Mouse (Mus musculus) erythroid progenitor cell, adult 5-6 weeks (primary cell): Measurements from ENCODE around the gene Gm20481. TPM values are rescaled to one million over a fixed set of nuclear protein-coding genes. Genes with fewer than 3 reads are reported as not detected.
A peak's percentile ranks its signal among the peaks of the same experiment; 100 is the strongest.
"Not testable (repeated sequence)": the region's sequence is repeated elsewhere in the genome, so short reads cannot be mapped to it uniquely, and the experiment has no call there.

Source experiments
- ATAC-seq: replicated peaks from 2 replicates; pipeline ENCODE4 v1.8.0; 2016; ENCODE audit warnings: moderate number of reproducible peaks, mild to moderate bottlenecking, moderate TSS enrichment, inconsistent platforms; ENCODE audit not compliant: poor library complexity, low FRiP score, severe bottlenecking
- total RNA-seq, 2 experiments: library from RNA; stranded (forward) in 1 of 2; stranded (reverse) in 1 of 2; fragments of 150-400 nt in 1 of 2; fragments of 186-747, 209-891 nt in 1 of 2; gene quantifications; 2 replicates each; pipeline versions ENCODE4 v1.2.3 to v1.2.4; 2015 to 2017; ENCODE audit warnings: low replicate concordance in 2 of 2

Gene Gm20481
- total RNA-seq, 2 experiments from 2014 or later = not detected

DNA sequence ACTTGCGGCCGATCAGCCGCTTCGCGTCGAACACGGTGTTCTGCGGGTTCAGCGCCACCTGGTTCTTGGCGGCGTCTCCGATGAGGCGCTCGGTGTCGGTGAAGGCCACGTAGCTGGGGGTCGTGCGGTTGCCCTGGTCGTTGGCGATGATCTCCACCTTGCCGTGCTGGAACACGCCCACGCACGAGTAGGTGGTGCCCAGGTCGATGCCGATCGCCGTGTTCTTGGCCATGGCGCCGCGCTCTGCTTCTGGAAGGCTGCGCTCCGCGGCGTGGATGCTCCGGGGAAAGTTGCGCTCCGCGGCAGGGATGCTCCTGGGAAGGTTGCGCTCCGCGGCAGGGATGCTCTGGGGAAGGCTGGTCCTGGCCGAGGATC is 2.0 kb downstream of the Gm20481 start:
- ATAC-seq = peak; percentile 53

DNA sequence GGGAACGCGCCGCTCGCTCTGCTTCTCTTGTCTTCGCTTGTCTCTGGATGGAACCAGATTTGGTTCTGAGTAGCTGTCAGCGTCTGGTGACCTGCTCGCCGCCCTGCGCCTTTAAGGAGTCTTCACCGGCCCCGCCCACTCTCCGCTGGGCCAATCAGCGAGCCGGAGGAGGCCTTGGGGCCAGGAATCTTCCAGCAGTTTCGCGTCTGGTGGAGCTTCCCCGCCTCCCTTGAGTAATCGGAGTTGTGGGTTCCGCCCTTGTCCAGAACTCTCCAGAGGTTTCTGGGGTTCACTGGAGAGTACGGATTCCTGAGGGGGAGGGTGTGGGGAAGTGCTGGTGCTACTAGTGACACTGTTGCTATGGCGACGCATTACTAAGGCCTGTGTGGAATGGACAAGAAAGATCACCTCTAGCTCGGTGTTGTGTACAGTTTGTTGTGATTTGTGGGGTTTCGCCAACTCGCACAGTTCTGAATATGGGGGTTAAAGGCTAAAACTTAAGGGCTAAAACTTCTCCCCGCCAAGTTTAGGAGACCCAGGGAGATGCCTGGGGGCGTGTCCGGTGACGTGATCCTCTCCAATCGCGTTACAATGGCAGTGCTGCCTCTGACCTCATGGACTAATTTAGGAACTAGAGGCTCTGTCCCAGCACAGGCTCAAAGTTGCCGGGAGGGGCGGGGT is 2.5 kb downstream of the Gm20481 start, which contains the start of the genes Hspa1a and Hspa1l:
TSS of gene Hspa1a (minus strand) at position 88 of the 681 bp plus-strand sequence.
TSS of gene Hspa1l (plus strand) at position 635 of the 681 bp plus-strand sequence.
- ATAC-seq = peak; percentile 98

DNA sequence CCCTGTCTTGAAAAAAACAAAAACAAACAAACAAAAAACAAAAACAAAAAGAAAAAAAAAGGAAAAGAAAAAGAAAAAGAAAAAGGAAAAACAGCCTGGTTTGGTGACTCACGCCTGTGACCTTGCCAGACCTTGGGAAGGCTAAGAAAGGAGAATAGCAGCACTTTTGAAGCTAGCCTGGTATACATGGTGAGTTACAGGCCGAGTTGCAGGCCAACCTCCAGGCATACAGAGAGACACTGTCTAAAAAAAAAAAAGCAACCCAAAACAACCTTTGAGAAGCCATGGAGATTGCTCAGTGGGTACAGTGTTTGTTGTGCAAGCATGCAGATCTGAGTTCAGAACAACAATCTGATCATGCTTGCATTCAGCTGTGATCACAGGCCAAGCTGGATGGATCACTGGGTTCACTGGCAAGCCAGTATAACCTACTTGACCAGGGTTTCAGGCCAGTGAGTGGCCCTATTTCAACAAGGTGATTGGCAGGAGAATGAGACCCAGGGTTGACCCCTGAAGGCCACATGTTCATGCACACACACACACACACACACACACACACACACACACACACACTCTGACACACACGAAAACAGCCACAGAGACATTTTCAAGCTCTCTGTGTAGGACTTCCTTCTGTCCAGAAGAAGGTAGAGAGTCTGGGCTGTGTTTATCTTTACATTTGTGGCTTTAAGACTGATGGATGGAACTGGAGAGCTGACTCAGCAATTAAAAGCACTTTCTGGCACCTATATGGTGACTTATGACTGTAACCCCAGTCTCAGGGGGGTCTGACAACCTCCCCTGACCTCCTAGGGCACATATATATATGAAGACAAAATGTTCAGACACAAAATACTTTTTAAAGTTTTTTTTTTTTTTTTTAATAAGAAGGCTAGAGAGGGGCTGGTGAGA is 6.1 kb downstream of the Gm20481 start:
- ATAC-seq = no peak

DNA sequence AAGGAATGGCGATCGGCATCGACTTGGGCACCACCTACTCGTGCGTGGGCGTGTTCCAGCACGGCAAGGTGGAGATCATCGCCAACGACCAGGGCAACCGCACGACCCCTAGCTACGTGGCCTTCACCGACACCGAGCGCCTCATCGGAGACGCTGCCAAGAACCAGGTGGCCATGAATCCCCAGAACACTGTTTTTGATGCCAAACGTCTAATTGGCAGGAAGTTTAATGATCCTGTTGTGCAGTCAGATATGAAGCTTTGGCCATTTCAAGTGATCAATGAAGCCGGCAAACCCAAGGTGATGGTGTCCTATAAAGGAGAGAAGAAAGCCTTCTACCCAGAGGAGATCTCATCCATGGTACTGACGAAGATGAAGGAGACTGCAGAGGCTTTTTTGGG is 7.3 kb downstream of the Gm20481 start:
- no peak for ATAC-seq

DNA sequence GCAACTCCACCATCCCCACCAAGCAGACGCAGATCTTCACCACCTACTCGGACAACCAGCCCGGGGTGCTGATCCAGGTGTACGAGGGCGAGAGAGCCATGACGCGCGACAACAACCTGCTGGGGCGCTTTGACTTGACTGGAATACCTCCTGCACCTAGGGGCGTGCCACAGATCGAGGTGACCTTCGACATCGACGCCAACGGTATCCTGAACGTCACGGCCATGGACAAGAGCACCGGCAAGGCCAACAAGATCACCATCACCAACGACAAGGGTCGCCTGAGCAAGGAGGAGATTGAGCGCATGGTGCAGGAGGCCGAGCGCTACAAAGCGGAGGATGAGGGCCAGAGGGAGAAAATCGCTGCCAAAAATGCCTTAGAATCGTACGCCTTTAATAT is 8.5 kb downstream of the Gm20481 start:
- ATAC-seq = no peak

DNA sequence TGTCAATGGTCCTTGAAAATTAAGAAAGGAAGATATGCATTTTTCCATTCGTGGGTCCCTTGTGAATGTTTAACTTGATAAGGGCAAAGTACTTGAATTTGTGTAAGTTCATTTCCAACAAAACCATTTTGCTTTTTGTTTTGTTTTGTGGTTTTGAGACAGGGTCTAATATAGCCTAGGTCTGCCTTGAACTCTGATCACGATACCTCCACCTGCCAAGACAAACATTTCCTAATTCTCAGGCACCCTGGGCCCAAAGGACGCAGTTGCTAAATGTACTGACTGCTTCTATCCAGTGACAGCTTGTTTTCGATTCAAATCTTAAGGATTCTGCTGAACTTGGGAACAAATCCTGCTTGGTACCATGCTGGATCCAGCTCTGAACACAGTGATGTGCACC is 9.9 kb downstream of the Gm20481 start:
- ATAC-seq = no peak

DNA sequence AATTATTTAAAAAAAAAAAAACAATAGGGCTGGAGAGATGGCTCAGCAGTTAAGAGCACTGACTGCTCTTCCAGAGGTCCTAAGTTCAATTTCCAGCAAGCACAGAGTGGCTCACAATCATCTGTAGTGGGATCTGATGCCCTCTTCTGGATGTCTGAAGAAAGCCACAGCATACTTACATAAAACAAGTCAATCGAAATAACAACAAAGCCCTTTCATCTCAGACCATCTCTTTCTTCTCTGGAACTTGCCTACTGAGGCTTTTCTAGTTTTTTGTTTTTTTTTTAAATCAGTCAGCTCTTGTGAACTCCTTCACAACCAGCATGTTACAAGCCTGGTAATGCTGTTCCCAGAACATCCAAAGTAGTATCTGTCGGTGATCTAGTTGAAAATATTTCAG is 10.9 kb downstream of the Gm20481 start:
- no peak for ATAC-seq

DNA sequence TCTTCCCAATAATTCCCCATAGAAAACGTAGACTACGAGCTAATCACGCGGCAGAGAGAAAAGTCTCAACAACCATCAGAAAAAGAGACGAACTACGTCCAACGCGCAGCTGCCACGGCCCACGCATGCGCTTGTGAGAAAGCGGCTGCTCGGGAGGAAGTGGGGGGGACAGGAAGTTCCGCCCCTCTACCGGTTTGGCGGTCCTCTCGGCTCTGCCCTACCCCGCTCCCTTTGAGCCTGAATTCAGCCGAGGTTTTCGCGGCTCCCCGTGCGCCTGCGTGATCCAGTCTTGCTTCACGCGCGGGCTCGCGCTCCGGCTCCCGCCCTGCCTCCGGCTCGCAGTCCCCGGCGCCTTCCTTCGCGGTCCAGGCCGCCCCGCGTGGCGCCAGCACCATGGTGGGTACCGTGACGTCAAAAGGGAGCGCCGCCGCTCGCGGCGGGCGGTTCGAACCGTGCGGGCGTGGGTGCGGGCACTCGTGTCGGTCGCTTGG is 12.0 kb downstream of the Gm20481 start, which contains the start of gene Lsm2:
TSS of gene Lsm2 (plus strand) at position 173 of the 491 bp plus-strand sequence.
- peak; percentile 90 for ATAC-seq

DNA sequence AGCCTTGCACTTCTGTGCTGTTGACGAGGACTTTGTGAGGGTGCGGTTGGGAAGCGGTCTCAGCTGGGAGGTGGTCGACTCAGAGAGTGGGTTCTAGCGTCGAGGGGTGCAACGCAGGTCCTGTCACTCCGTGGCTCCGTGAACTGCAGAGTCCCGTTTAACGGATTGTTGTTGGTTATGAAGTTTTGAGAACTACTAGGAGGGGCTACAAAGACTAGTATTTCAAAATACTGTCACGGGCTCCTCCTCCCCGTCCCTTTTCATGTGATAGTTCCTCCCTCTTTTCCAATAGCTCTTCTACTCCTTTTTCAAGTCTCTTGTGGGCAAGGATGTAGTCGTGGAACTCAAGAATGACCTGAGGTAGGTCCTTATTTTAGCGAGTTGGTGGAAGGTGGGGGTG is 12.6 kb downstream of the Gm20481 start:
- peak; percentile 20; the same call in 1 of the 2 replicates for ATAC-seq

DNA sequence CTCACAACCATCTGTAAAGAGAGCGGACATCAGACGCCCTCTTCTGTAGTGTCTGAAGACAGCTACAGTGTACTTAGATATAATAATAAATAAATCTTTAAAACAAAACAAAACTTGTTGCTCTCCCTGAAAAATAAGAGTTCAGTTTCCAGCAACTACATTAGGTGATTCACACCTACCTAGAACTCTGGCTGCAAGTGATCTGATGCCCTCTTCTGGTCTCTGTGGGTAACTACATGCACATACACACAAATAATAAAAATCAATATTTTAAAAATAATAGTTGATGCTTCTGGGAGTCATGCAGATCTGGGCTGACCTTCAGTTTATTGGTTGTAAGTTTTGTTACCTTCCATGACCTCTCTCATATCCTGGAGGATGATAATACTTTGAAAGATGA is 14.5 kb downstream of the Gm20481 start:
- no peak for ATAC-seq

DNA sequence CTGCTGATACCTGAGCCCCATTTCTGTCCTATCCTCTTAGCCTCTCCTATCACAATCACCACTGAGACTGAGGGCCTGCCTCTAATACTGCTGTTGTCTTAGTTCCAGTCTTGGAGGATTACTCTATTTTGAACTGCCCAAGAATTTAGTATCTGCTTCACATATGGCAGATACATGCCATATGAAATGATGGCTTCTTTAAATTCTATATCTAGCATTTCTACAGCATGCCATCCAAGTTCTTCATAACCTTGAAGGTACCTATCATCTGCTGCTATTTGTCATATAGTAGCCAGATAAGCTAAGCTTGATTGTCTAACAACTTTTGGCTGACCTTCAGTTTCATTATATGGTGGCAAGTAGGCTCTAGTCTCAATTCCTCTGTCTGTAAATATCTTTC is 25.0 kb downstream of the Gm20481 start:
- ATAC-seq = no peak

DNA sequence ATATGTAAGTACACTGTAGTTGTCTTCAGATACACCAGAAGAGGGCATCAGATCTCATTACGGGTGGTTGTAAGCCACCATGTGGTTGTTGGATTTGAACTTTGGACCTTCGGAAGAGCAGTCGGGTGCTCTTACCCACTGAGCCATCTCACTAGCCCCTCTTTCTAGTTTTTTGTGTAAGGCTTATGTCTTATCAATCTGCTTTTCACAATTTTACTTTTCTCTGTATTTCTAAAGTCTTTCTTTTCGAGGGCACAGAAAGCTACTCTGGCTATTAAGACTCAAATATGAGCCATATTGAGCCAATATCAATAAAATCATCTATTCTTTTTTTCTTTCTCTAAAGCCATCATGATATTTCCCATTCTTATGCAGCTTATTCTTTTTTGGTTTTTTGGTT is 25.5 kb downstream of the Gm20481 start:
- not testable (repeated sequence) for ATAC-seq

DNA sequence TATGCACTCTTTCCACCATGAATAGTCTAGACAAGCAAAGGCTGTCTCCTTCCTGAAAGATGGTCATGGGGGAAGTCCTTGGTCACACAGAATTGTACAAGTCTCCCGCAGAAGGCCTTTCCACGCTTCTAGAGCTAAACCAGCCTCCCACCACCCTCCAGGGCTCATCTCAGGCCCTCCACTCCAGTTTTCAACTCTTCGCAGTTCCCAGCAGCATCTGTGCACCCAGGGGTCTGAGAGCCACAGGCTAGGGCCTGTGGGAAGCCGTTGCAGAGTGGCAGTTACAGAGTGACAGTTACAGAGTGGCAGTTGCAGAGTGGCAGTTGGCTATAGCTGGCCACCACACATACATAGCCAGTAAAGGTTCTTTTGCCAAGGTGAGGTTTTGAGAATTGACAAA is 26.2 kb downstream of the Gm20481 start:
- ATAC-seq = not testable (repeated sequence)

DNA sequence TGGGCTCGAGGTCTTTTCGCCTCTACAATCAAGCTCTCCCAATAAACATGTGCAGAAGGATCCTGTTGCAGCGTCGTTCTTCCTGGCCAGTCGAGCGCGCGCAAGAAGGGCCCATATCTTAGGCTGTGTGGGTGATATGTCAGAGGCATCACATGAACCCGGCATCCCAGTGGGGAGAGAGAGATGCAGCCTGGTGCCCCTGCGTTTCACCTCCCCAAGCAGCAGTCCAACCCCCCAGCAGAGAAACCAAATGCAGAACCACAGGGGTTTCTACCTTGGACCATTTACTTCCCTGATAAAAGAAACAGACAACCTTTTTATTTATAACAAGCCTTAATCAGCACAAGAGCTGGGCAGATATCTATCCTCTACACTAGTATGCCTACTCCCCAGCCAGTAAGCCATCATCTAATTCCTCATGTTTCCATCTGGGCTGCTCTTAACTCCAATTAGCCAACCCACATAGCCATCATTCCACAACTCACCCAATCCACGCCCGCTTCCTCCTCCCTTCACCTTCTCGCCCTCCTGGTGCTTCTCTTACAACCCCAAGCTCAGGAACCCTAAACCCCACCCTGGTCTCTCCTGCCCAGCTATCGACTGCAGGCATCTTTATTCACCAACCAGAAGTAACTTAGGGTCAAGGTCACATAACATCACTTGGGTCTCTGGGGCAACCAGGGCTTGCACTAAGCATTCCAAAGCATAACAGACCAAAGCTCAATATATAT is 26.9 kb downstream of the Gm20481 start:
- peak; percentile 52; the same call in 1 of the 2 replicates for ATAC-seq

DNA sequence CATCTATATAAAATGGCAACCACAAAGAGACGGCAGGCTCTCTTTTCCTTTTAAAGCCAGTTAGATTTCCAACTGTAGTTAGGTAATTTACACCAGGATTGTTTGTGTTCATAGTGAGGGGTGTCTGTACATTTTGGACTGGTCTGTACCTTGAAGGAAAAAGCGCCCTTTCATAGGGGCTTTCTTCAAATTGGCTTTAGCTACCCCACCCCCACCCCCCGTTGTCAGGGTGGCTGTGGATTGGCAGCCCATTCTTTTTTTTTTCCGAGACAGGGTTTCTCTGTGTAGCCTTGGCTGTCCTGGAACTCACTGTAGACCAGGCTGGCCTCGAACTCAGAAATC is 27.4 kb downstream of the Gm20481 start:
- no peak for ATAC-seq

DNA sequence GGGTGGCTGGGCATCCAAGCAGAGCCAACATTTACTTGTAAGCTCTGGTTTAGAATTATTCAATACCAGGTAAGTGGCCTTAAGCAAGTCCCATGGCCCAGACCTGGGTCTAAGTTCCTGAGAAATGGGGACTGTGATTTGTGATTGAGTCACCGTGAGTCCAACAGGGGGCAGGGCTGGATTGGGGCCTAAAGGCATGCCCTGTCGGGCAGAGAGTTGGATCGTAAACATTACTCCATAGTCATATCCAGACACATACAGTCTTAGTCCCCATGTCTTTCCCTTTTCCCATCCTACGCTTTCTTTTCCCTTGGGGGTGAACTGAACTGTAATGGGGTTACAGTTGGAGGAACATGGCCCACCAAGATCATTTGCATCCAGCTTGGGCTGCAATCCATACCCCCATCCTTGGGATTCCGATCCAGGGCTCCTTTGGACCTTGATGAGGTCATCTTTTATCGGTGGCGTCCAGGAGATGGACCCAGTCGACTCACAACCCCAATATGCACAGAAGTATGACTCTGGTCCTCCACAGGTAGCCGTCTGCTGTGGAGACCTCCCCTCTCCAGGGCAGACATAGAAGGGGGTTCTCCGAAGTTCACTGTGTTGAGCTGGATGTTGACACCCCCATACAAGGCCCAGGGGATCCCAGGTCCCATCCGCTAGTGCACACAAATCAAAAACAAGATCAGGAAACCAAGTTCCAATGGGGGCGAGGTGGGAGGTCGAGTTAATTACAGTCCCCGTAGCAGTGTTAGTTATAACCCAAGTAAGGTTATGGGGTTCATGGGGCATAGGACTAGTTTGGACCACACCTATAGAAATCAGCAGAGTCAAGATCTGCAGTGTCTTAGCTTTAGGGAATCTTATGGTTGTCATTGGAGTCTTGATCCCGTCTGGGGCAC is 29.1 kb downstream of the Gm20481 start:
- ATAC-seq = no peak

DNA sequence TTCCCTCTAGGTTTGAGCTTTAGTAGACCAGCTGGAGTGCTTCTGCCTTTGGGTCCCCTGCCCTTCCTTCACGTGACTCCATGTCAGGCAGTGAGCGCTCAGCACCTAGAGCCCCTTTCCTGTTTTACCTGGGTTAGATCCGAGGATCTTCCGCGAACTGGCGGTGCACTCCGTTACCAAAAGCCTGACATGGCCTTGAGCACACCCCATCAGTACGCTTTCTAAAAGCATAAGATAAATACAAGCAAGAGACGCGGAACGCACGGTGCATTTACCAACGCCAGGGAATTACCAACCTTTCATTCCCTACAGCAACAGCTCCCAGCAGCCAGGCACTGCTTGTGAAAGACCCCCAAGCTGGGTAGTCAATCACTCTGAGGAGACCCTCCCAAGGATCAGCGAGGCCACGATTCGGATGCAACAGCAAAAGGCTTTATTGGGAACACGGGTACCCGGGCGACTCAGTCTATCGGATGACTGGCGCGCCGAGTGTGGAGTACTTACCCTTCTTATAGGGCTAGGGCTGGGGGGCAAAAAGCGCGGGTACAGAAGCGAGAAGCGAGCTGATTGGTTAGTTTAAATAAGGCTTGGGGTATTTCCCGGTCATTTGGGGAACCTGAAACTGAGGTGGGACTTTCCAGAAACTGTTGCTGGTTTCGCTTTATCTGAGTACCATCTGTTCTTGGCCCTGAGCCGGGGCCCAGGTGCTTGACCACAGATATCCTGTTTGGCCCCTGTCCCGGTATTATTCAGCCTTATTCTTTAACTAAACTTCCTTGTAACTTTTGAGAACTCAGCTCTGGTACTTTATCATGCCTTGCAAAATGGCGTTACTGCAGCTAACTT is 30.4 kb downstream of the Gm20481 start:
- peak; percentile 8; the same call in 1 of the 2 replicates for ATAC-seq

DNA sequence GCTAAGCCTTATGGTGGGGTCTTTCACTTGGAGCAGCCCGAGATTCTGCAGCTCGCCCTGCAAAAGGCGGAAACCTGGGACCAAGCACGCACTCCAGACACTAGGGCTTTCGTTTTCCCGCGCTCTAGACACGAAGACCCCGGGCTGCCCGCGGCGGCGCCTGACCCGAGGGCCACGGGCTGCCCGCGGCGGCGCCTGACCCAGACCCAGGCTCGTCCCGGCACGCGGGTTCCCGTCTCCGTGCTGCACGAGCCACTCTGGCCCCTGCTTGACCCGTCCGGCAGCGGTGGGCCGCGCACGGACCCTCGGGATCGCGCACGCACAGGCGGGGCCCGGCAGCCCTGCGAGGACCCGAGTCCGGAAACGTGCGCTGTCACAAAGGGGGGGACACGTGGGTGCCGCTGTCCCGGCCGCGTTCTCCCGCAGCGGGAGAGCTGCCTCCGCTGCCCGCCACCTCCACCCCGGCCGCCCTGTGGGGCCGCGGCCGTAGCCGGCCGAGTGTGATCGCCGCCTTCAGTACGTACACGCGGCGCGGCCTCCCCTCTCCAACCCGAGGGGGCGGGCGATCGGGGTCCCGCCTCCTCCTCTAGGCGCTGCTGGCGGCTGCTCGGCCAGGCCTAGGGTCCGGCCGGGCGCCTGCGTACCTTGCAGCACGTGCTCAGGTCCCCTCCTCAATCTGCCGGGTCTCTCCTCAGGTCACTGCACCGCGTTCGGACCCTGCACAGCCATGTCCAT is 31.2 kb downstream of the Gm20481 start, which contains the start of gene Vars:
TSS of gene Vars (plus strand) at position 271 of the 735 bp plus-strand sequence.
- peak; percentile 65 for ATAC-seq
